Mouse (Mus musculus): ENCODE measurements around the gene Prep. TPM values are rescaled to one million over a fixed set of nuclear protein-coding genes. Genes with fewer than 3 reads are reported as not detected.
"Not testable (repeated sequence)": the region's sequence is repeated elsewhere in the genome, so short reads cannot be mapped to it uniquely, and the experiment has no call there.

Prep gene
- total RNA-seq, 2 experiments from 2014 or later = 16.3 to 17.6 TPM

DNA sequence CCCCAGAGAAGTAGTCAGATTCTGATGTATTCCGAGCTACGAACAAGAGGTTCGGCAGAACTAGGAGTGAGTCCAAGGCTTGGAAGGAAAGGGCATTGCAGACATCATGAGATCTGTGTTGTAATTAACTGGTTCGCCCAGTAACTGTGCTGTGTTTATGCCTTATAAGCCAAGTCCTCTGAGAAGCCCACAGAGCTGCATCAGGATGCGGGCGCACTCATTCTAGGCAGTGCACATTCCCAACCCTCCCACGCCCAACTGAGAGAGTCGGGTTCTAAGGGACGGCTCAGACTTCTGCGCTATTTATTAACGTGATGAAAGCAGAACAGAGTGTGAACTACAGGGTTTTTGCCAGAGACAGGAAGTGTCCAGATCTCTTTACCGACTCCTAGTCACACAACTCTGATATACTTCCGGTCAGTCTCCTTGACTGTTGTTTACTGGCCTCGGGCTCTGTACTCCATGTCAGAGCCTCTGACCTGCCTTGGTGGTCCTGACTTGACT is 87.6 kb downstream of the Prep start:
- DNase-seq = no peak
- intact Hi-C loops (cut with DNase I) = no loop called here

DNA sequence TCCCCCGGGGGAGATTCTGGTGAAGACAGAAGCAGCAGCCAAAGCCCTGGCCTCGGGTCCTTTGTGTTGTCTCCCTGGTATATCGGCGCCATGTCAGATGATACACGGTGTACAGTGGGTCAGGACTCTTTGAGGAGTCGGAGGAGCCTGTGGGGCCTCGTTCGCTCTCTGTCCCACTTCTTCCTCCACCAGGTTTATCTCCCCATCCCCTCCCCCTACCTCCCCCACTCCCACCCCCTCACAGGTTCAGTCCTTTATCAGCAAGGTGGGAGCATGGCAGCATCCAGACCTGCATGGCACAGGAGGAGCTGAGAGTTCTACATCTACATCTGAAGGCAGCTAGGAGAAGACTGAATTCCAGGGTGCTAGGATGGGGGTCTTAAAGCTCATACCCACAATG is 98.8 kb downstream of the Prep start:
- intact Hi-C loops (cut with DNase I) = no loop called here
- no peak for DNase-seq

DNA sequence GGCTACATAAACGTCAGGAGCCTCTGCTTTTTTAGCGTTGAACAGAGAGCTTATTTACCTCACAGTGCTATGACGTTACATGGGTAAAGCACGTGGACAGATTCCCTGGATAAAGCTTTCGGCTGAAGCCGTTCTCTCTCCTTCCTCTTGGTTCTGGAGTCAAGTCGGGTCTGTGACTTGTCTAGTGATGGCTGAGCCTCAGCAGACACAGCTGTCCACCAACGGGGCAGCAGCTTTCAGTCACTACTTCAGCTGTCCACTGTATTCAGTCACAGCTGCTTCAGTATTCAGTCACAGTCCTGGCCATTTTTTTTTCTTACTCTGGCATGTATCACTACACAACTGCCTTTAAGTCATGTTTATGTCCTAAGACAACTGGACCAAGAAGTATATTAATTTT is 106.9 kb downstream of the Prep start:
- intact Hi-C loops (cut with DNase I) = no loop called here
- DNase-seq = no peak

DNA sequence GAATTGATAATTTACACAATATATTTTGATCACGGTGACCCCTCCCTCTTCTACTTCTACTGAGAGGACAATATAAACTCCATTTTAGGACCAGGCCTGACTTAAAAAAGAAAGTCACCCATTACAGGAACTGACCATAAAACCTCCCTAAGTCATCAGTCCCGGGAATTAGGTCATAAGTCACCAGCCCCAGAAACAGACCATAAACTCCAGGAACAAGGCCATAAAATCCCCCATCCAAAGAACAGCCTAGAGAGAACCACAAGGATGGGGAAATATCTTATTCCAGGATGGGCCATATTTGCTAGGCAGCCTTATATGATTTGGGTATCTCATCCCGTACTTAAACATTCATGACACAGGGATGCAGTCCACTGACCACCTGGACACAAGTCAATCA is 107.3 kb downstream of the Prep start:
- intact Hi-C loops (cut with DNase I) = no loop called here
- DNase-seq = no peak

DNA sequence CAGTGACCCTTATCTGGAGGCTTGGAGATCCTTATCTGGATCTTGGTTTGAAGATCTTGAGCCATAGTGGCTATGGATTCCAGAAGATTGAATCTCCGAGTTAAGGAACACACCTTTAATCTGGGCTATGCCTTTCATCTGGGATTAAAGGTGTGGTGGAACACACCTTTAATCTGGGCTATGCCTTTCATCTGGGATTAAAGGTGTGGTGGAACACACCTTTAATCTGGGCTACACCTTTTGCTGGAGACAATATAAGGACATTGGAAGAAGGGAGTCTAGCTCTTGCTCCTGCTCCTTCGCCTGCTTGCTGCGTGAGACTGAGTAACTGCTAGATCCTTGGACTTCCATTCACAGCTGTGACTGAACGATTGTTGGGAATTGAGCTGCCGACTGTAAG is 110.8 kb downstream of the Prep start, which contains the start of gene Popdc3:
Gene Popdc3, plus strand, starts transcription at position 301 of the 400 bp plus-strand sequence.
- DNase-seq; intact Hi-C loops (cut with DNase I): not testable (repeated sequence)

DNA sequence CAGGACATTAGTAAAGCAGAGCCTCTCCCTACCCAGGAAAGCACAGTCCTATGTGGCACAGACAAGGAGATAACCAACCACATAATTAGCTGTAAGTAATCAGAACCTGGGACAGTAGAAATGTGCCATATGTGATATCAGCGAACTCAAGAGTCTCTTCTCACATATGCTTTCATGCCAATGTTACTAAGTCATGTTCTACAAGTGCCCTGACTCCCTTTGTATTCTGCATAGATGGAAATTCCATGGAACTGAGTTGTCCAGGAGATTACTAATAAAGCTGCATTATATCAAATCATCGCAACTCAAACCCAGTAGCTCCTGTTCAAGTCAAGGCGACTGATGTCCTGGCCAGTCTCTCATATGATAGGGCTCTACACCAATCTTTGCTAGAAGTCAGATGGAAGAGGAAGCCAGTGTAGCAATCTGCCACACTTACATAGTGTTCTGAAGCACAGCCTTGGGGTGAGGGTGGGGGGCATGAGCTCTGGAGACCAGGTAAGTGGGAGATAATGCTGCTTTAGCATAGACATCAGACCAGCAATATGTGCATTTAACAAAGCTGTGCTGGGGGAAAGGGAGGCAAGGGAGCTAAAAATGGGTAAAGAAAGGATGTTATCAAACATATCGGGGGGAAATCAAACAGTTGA is 113.8 kb downstream of the Prep start:
- DNase-seq = no peak
- intact Hi-C loops (cut with DNase I) = loop anchor here (5.0 kb wide), 1 partner anchor 69 kb away; no protein-coding TSS in a partner anchor

DNA sequence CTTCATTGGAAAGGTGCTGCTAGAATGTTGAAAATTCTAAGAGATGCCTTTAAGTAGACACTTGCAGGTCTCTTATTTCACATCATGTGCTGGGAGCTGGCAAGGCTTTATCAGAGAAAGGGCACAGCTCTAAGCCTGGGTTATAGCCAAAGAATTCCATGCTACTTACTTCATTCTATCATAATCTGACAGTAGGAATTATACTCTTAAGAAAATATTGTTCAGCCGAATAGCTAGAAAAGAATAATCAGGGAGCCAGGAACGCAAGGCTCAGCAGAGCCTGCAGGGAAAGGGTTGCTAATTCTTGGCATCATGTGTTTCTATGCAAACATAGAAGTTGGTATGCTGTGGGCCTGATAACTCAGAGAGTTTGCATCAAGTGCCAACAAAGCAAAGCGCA is 114.3 kb downstream of the Prep start:
- intact Hi-C loops (cut with DNase I) = loop anchor here (5.0 kb wide), 1 partner anchor 69 kb away; no protein-coding TSS in a partner anchor
- DNase-seq = peak in 1 of 2 experiments; percentile 28

DNA sequence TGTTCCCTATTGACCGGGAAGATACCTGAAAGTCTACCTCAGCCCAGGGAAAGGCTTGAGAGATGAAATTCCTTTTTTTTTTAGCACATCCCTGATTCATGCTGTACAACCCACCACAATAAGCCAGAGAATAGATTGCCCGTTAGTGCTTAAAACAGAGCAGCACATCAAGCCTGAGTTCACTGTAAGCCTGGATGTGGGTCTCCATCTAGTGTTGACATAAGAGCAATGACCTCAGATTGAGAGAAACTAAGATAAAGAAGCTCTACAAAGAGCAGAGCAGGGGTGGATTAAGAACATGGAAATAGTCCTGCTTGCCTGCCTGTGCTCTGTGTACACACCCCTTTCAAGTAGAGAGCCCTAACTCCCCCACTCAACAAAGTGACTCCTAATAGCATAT is 118.5 kb downstream of the Prep start:
- intact Hi-C loops (cut with DNase I) = no loop called here
- DNase-seq = no peak

DNA sequence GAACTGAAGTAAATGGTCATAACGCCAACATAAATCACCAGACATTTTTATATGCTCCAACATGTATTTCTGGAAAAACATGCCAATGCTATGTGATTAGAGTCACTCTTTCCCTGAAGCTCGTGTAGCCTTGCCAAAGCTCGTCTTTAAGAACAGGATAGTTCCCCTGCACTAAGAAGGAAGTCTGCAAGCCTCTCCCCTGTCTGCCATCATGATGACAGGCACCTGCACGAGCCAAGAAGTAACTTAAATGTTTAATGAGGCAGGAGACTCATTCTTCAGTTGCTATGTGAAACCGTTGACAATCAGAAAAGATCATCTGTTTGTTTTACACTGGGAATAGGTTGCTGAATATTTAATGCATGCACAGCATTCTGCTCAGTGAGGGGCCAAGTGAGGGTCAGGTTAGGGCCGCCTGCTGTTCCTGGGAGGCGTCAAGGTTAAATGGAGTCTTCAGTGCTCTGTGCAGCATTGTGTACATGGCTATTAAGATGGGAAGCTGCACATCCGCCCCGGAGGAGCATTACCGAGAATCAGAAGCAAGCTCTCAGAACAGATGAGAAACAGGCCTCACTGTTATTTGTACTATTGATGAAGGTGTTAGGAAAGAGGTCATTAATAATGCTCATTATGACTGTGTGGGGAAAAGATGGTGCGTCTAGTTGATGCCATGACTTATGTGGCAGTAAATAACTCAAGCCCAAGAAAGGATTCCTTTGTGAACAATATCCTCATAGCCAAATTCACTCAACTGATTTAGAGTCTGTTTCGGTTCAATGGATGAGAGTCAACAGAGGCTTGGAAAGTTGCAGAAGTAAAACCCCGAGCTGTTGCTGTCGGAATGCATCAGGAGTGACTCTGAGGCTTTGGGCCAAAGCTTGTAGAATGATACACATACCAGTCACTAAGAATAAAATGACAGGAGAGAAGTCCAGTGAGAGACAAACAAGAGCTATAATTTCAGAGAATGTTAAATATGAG is 126.6 kb downstream of the Prep start:
- no peak for DNase-seq
- intact Hi-C loops (cut with DNase I) = no loop called here

DNA sequence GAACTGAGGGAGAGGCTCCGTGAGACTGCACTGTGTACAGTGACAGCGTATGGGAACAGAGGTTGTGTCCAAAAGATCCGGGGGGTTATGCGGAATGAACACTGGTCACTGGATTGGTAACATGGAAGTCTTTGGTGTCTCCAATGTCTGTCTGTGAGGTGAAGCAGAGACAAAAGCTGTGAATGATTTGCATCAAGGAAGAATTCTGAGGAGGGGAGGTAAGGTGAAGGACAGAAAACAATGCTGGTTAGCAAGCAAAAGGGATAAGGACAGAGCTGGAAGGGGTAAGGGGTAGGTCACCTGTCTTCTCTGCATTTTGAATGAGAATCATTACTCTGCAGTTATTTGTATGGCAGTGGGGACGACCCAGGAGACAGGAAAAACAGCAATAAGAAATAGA is 127.5 kb downstream of the Prep start:
- intact Hi-C loops (cut with DNase I) = no loop called here

DNA sequence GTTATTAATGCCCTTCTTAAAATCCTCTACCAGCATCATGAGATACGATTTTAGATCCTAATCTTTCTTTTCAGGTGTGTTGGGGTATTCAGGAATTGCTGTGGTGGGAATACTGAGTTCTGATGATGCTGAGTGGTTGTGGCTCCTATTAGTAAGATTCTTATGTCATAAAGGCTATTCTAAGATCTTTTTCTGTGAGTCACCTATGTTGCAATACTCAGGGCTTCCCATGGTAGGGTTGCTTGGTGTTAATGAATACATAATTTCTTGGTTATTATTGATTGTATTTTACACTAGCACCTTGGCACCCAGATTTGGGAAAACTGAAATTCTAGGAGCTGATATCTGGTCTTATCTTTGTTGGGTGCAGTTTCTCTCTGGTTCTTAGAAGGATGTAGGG is 137.6 kb downstream of the Prep start:
- intact Hi-C loops (cut with DNase I) = no loop called here
- DNase-seq = no peak

More for the DNA sequence above, 127.5 kb downstream of the Prep start:
- DNase-seq = no peak

DNA sequence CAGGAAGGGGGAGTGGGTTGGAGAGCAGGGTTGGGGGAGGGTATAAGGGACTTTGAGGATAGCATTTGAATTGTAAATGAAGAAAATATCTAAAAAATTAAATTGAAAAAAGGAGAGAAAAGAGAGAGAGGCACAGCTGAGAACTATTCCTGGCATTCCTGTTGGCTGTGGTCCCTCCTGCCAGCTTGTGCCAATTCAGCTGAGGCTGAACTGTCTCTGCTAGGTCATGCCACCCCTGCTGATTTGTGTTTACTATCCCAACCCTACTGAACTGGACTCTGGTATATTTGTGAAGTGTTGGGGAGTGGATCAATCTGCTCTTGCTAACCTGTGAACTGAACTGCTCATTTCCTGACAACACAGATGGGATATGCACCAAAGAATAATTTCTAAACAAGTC is 143.2 kb downstream of the Prep start:
- peak; percentile 15 to 33 for DNase-seq
- intact Hi-C loops (cut with DNase I) = no loop called here

DNA sequence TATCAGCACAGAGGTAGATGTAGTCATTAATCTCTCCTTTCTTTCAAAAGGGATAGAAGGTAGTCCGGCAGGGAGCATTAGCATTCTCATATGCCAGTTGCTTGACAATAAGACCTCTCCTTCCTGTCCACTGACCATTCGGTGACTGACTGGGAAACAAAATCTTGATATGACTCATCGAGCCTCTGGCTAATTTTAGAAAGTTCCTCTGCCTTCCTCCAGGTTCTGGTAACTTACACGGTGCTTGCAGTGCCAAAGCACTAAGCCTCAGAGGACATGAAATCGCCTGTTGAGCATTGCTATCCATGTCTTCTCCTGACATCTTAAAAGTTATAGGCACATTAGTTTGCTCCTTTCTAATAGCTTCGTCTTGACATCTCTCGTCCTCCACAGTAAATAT is 149.7 kb downstream of the Prep start:
- intact Hi-C loops (cut with DNase I) = no loop called here
- peak in 1 of 2 experiments; percentile 4 for DNase-seq

Small RNAs within 50 kb of the gene (microRNA-seq; reads per million reads assigned to microRNA genes)
- 0 reads per million in 2 experiments for gene Gm23766

Other genes with a start within 250 kb of the Prep start
- gene Popdc3, start 110.9 kb downstream of the Prep start, total RNA-seq (2021) = 10 to 100 TPM; 17.9 to 18.0 TPM

All from heart, postnatal 14 days (tissue).